Mouse (Mus musculus): Measurements from ENCODE around the gene Rere.
A peak's percentile ranks its signal among the peaks of the same experiment; 100 is the strongest.

Gene Rere

GRCm38 (mm10) chr4:150457771-150458170 lies 176.3 kb downstream of the Rere start:
- no peak for TF ChIP-seq GATA4 (IDR thresholded peaks at IDR 0.05; ENCODE audit: insufficient replicate concordance, low read length)

DNA sequence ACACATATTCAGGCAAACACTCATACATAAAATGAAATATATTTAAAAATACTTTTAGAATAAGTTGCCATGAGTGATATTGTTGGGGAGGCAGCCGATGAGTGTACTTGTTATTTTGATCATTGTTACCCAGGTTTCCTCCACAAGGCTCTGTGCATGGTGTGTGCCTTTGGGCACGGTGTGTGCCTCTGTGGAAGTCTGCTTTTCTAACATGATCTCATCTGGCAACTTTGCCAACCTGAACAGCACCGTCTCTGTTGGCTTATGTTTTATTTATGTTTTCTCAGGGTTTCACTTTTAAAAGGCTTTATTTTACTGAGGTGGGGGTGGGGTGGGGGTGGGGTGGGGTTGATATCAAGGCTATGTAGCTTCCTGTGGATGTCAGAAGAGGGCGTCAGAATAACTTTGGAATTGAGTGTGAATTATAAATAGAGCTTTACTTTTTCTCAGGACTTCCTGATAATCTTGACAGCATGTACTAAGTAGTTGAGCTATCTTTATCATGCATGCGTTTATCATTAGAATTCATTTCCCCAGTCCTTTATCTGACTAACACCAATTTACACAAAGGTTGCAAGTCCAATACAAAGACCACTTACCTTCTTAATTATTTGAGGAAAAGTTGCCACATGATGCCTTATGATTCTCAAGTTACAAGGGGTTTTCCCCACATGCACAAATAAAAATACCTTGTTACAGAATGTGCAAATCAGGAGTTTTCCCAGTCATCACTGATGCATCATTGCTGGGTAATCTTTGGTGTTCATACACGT lies 177.8 kb downstream of the Rere start:
- peak; percentile 7; the same call in 1 of the 2 replicates for TF ChIP-seq GATA4 (IDR thresholded peaks at IDR 0.05; ENCODE audit: insufficient replicate concordance, low read length)

DNA sequence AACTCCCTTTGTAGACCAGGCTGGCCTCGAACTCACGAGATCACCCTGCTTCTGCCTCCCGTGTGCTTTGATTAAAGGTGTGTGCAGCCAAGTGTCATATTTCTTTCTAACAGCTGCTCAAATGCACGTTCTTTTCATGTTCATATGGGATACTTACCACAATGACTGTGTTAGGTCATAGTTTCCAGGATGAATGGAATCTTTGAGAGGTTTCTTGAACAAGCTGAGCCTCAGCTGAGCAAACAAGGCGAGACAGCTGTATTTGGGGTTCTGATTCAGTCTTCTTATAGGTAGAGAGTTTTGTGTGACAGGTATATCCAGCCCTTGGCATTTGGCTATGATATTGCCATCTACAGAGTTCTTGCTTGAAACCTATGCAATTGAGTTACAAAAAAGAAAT lies 179.0 kb downstream of the Rere start:
- TF ChIP-seq GATA4 (IDR thresholded peaks at IDR 0.05; ENCODE audit: insufficient replicate concordance, low read length), result no peak

GRCm38 (mm10) chr4:150461011-150461410 lies 179.6 kb downstream of the Rere start:
- TF ChIP-seq GATA4 (IDR thresholded peaks at IDR 0.05; ENCODE audit: insufficient replicate concordance, low read length), result no peak

DNA sequence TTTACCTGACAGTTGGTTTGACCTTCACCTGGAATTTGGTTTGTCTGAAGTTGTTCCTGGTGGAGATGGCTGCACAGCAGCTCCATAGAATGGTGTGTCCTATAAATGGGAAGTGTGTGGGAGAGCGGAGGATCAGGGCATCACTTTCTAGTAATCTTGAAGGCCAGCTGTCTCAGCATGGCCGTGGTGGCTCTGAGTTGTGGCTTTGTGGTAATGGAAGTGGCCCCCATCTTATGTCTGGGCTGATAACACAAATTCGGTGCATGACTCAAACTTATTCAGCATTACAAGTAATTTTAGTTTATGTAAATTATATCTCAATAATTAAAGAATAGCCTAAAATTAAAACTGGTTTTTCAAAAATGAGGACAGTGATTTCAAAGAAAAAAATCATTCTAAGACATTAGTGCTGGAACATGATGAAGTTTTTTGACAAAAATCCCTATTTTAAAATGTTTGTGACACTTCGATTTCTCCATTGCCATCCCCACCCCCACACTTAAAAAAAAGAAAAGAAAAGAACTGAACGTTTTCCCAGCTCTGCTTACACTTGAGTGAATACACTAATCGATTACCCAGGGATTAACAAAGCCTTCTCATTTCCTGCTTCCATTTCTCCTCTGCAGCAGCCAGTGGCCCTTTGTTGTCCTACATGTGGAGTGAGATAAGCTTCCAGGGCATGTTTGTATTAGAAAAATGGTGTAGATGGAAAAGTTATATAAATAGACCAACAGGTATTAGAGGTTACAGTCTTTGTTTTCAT lies 180.2 kb downstream of the Rere start:
- no peak for TF ChIP-seq GATA4 (IDR thresholded peaks at IDR 0.05; ENCODE audit: insufficient replicate concordance, low read length)

DNA sequence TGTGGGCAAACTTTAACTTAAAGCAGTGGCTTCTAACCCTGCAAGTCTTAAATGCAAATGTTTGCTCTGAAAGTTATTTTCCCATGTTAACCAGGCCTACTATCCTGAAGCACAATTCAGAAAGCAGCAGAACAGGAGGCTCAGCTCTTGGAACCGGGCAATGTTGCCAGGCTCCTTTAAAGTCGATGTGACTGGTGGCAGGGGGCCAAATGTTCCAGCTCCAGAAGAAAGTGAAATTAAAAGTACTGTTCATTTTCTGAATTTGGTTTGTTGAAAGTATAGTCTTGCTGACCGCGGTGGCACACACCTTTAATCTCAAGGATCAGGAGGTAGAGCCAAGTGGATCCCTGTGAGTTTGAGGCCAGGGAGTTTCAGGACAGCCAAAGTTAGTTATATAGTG lies 180.9 kb downstream of the Rere start:
- no peak for TF ChIP-seq GATA4 (IDR thresholded peaks at IDR 0.05; ENCODE audit: insufficient replicate concordance, low read length)

- no peak for TF ChIP-seq GATA4 (IDR thresholded peaks at IDR 0.05; ENCODE audit: insufficient replicate concordance, low read length)
Measured at GRCm38 (mm10) chr4:150465759-150466158, 184.3 kb downstream of the Rere start.

- no peak for TF ChIP-seq GATA4 (IDR thresholded peaks at IDR 0.05; ENCODE audit: insufficient replicate concordance, low read length)
Measured at GRCm38 (mm10) chr4:150469274-150469673, 187.8 kb downstream of the Rere start.

- TF ChIP-seq GATA4 (IDR thresholded peaks at IDR 0.05; ENCODE audit: insufficient replicate concordance, low read length), result no peak
Measured at GRCm38 (mm10) chr4:150470674-150471328, 189.4 kb downstream of the Rere start.

DNA sequence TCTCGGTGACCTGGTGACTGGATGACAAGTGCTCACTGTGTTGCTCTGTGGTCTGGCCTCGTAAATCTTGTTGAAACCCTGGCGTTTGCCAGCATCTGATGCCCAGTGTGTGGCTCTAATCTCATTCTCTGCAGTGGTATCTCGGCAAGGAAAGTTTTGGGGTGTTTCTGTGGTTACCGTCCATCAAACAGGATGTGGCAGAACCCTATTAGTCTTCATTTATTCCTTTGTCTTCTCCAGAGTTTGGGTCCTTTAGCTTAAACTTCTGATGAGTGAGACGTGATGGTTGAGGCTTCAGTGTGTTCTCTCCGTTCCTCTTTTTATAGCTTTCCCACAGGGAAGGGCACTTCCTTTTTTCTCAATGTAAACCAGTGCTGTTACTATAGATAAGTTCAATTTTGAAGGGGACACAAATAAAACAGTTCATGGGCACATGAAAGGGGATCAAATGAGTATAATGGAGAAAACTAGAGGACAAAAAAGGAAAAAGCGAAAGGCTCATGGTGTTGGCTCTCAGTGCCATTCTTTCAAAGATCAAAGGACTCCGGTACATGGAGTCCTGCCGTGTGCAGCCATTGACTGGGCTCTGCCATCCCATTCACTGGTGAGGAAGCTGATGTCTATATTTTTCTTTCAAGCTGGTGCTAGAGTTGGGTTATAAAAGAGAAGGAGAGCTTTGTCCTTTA lies 191.4 kb downstream of the Rere start:
- TF ChIP-seq GATA4 (IDR thresholded peaks at IDR 0.05; ENCODE audit: insufficient replicate concordance, low read length), result no peak

DNA sequence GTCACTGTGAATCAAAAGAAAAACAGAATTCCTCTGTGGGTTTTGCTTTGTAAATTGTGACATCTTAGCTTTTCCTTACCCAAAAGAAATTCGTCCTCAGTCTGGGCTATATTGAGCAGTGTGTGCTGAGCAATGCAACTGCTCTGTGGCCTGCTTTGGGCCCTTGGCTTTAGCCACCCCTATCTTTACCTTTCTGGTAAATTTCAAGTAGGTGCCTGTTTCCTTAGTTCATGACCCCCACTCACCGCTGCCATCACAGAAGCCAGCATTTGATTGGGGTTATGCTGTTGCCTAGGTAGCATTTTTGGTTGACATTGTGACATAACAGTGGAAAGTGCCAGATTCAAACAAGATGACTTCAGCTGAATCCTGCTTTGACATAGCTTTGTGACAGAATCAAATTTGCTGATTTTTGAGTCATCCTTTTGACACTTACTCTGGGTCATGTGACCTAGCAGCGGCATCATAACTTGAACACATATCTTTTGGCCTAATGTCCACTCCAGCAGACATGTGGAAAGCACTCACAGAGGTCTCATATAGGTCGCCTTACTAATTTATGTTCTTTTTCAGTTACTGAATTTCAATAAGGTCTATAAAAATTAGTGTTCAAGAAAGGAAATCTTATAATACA lies 192.1 kb downstream of the Rere start:
- TF ChIP-seq GATA4 (IDR thresholded peaks at IDR 0.05; ENCODE audit: insufficient replicate concordance, low read length), result no peak

DNA sequence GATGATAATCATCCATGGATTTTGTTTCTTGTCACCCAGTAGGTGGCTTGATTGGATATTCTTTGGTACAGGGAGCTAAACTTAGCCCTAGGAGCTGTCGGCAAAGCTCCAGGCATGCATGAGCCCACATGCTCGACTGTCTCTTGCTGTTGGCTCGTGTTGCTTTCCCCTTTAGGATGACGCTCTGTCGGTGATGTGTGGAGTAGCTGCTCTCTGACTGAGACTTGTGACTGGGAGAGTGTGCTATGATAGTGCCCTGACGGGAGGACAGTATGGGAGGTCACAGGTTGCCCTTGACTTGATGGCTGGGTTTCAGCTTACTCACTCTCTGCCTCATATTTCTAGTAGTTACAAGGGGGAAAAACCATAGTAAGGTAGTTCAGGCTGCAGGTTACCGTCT lies 192.6 kb downstream of the Rere start:
- TF ChIP-seq GATA4 (IDR thresholded peaks at IDR 0.05; ENCODE audit: insufficient replicate concordance, low read length), result no peak

- no peak for TF ChIP-seq GATA4 (IDR thresholded peaks at IDR 0.05; ENCODE audit: insufficient replicate concordance, low read length)
Measured at GRCm38 (mm10) chr4:150476258-150476657, 194.8 kb downstream of the Rere start.

DNA sequence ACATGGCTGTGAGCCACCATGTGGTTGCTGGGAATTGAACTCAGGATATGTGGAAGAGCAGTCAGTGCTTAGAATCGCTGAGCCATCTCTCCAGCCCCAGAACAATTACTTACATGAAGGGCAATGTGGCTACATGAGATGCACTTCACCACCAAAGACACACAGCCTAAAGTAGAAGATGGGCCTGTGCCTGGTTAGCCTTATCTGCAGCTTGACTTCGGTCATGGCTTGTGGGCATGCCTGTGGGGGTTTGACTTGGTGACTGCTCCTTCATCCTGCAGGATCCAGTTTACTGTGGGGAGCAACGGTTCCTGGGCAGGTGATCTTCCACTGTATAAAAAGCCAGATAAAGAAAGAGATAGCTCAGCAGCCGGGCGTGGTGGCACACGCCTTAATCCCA lies 196.6 kb downstream of the Rere start:
- TF ChIP-seq GATA4 (IDR thresholded peaks at IDR 0.05; ENCODE audit: insufficient replicate concordance, low read length), result no peak

DNA sequence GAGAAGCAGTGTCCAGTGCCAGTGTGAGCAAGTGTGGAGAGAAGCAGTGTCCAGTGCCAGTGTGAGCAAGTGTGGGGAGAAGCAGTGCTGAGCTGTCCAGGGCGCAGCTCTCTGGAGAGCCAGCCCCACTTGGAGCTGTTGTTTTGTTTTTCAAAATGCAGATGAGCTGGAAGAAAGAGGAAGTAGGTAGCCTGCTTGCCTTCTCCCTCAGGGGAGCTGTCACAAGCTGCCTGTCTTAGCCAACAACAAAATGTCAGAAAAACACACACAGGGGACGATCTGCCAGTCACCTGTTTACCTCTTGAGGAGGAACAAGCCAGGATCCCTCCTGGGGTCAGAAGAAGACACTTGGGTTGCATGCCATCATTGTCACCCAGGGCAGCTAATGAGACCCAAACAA lies 204.7 kb downstream of the Rere start:
- no peak for TF ChIP-seq GATA4 (IDR thresholded peaks at IDR 0.05; ENCODE audit: insufficient replicate concordance, low read length)

Data from liver, adult (tissue).